Mouse (Mus musculus): ENCODE measurements around the gene Suclg2. TPM values are rescaled to one million over a fixed set of nuclear protein-coding genes. Genes with fewer than 3 reads are reported as not detected.

The Suclg2 gene
- polyA plus RNA-seq, 1 experiment from 2014 or later, result 57.5 TPM

DNA sequence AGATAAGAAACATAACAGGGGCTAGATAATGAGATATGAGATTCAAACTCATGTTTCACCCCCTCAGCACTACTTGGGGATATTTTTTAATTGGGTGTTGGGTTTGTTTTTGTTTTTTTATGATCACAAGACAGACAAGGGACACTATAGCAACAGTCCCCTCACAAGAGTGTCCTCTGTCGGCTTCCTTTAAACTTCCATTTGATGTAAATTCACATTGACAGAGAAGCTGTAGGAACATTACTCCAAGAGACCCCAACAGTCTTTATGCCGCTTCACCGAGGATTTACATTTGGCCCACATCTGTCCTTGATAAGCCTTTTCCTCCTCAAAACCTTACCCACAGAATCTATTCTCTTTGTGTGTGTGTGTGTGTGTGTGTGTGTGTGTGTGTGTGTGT lies 1.2 kb upstream of the Suclg2 start:
- Histone ChIP-seq H3K4me1 (ENCODE audit: control insufficient read depth, insufficient read depth, low read length) (peaks cover 3% of the 10 kb centered on the region; the same call in 1 of the 2 replicates), H3K9ac (ENCODE audit: low read depth, low read length) (no peak overlapping the region), H3K9me3 (ENCODE audit: control insufficient read depth, low read length) (no peaks in the 10 kb centered on the region), H3K27me3 (replicated peaks; ENCODE audit: control insufficient read depth, insufficient read depth, low read length) (no peaks in the 10 kb centered on the region), H3K36me3 (ENCODE audit: control insufficient read depth, insufficient read depth, low read length) (no peaks in the 10 kb centered on the region), H3K4me2 (ENCODE audit: low read depth, low read length) (no peak overlapping the region), H3K27ac (replicated peaks; ENCODE audit: low read depth, low read length) (no peak overlapping the region), H3K4me3 (ENCODE audit: low read depth, low read length) (no peak overlapping the region)
- WGBS, result 51% methylated on average over 3 of the region's 3 CpGs
- ATAC-seq (ENCODE audit: low read depth) (no peak), DNase-seq (ENCODE audit: low spot score) (no peak)

GRCm38 (mm10) chr6:95718969-95719333 lies 351 bp upstream of the Suclg2 start:
- Histone ChIP-seq H3K27me3 (replicated peaks; ENCODE audit: control insufficient read depth, insufficient read depth, low read length) (no peaks in the 10 kb centered on the region), H3K4me1 (ENCODE audit: control insufficient read depth, insufficient read depth, low read length) (peaks cover 3% of the 10 kb centered on the region; the same call in 1 of the 2 replicates), H3K27ac (replicated peaks; ENCODE audit: low read depth, low read length) (no peak overlapping the region), H3K9ac (ENCODE audit: low read depth, low read length) (peak overlapping the region; percentile 95), H3K36me3 (ENCODE audit: control insufficient read depth, insufficient read depth, low read length) (no peaks in the 10 kb centered on the region), H3K4me2 (ENCODE audit: low read depth, low read length) (peak overlapping the region; percentile 84), H3K9me3 (ENCODE audit: control insufficient read depth, low read length) (no peaks in the 10 kb centered on the region), H3K4me3 (ENCODE audit: low read depth, low read length) (peak overlapping the region; percentile 89)
- ATAC-seq (ENCODE audit: low read depth), result peak; percentile 31; the same call in 1 of the 2 replicates
- WGBS, result 0% methylated on average over 1 of the region's 1 CpGs
- DNase-seq (ENCODE audit: low spot score), result no peak

GRCm38 (mm10) chr6:95717071-95717470 lies 1.5 kb downstream of the Suclg2 start:
- peaks cover 7% of the 10 kb centered on the region for H3K4me1 ChIP-seq (ENCODE audit: control insufficient read depth, insufficient read depth, low read length)
- no peaks in the 10 kb centered on the region for H3K36me3 ChIP-seq (ENCODE audit: control insufficient read depth, insufficient read depth, low read length)
- H3K4me3 ChIP-seq (ENCODE audit: low read depth, low read length), result no peak overlapping the region
- H3K4me2 ChIP-seq (ENCODE audit: low read depth, low read length), result peak overlapping the region; percentile 84; the same call in 1 of the 2 replicates
- WGBS, result 80% methylated on average over 3 of the region's 3 CpGs
- H3K27me3 ChIP-seq (replicated peaks; ENCODE audit: control insufficient read depth, insufficient read depth, low read length), result no peaks in the 10 kb centered on the region
- ATAC-seq (ENCODE audit: low read depth), result no peak
- H3K27ac ChIP-seq (replicated peaks; ENCODE audit: low read depth, low read length), result no peak overlapping the region
- DNase-seq (ENCODE audit: low spot score), result no peak
- no peaks in the 10 kb centered on the region for H3K9me3 ChIP-seq (ENCODE audit: control insufficient read depth, low read length)
- H3K9ac ChIP-seq (ENCODE audit: low read depth, low read length), result no peak overlapping the region

DNA sequence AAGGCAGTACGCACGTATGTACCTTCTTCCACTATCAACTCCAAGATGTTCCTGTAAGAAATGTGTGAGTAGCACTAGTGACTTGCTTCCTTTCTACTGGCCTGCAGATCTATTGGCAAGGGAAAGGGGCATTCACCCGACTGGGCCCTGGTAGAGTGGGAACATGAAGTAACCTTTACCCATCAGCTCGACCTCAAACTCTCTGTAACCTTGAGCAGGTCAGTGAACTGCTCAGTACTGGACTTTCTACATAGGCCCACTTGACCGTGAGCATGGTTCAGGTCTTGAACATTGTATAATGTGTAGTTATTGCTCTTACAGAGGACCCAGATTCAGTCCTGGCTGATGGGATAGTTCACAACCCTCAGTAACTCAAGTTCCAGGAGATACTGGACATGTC lies 2.1 kb downstream of the Suclg2 start:
- DNase-seq (ENCODE audit: low spot score) (no peak), ATAC-seq (ENCODE audit: low read depth) (no peak)
- Histone ChIP-seq H3K27ac (replicated peaks; ENCODE audit: low read depth, low read length) (no peak overlapping the region), H3K27me3 (replicated peaks; ENCODE audit: control insufficient read depth, insufficient read depth, low read length) (no peaks in the 10 kb centered on the region), H3K4me1 (ENCODE audit: control insufficient read depth, insufficient read depth, low read length) (peaks cover 7% of the 10 kb centered on the region), H3K36me3 (ENCODE audit: control insufficient read depth, insufficient read depth, low read length) (no peaks in the 10 kb centered on the region), H3K4me2 (ENCODE audit: low read depth, low read length) (no peak overlapping the region), H3K9me3 (ENCODE audit: control insufficient read depth, low read length) (no peaks in the 10 kb centered on the region), H3K4me3 (ENCODE audit: low read depth, low read length) (no peak overlapping the region), H3K9ac (ENCODE audit: low read depth, low read length) (no peak overlapping the region)
- 89% methylated on average over 5 of the region's 5 CpGs for WGBS

DNA sequence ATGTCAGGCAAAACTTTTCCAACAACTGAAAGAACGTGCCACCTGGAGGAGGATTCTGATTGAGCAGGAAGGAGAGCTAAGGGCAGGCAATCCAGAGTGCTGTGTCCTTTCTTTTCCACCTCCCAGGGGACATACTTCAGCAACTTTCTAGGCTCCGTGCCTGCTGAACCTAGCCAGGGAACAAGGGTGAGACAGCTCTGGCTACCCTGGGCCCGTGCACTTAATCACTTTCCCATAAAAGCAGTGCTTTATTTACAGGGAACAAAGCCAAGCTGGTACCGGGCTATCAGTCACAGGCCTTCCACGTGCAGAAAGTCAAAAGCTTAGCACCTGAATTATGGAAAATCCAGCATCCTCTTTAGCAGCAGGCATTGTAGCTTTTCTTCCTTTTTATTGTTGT lies 5.4 kb downstream of the Suclg2 start:
- Histone ChIP-seq H3K9me3 (ENCODE audit: control insufficient read depth, low read length) (no peaks in the 10 kb centered on the region), H3K27ac (replicated peaks; ENCODE audit: low read depth, low read length) (no peak overlapping the region), H3K36me3 (ENCODE audit: control insufficient read depth, insufficient read depth, low read length) (no peaks in the 10 kb centered on the region), H3K4me1 (ENCODE audit: control insufficient read depth, insufficient read depth, low read length) (peaks cover 3% of the 10 kb centered on the region; the same call in 1 of the 2 replicates), H3K9ac (ENCODE audit: low read depth, low read length) (no peak overlapping the region), H3K4me3 (ENCODE audit: low read depth, low read length) (no peak overlapping the region), H3K27me3 (replicated peaks; ENCODE audit: control insufficient read depth, insufficient read depth, low read length) (no peaks in the 10 kb centered on the region), H3K4me2 (ENCODE audit: low read depth, low read length) (no peak overlapping the region)
- DNase-seq (ENCODE audit: low spot score), result no peak
- no peak for ATAC-seq (ENCODE audit: low read depth)
- WGBS, result 28% methylated on average over 5 of the region's 5 CpGs

DNA sequence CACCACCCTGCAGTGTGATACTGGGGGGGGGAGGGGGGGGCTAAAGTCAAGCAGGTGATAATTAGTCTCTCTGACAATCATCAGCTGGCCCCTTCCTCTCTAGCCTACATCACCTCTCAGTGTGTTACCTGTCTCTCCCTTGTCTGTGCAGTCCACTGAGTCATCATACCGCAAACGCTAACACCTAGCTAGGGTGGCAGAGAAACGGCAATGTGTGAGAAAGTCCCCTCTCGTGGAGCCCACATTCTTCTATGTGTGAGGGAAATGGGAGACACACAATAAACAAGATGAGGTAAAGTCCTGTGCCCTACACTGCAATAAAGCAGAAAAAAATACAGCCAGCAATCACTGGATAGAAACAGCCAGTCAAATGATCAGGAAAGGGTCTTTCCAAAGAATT lies 6.5 kb downstream of the Suclg2 start:
- Histone ChIP-seq H3K27me3 (replicated peaks; ENCODE audit: control insufficient read depth, insufficient read depth, low read length) (no peaks in the 10 kb centered on the region), H3K27ac (replicated peaks; ENCODE audit: low read depth, low read length) (no peak overlapping the region), H3K9ac (ENCODE audit: low read depth, low read length) (no peak overlapping the region), H3K4me1 (ENCODE audit: control insufficient read depth, insufficient read depth, low read length) (peaks cover 3% of the 10 kb centered on the region; the same call in 1 of the 2 replicates), H3K9me3 (ENCODE audit: control insufficient read depth, low read length) (no peaks in the 10 kb centered on the region), H3K4me2 (ENCODE audit: low read depth, low read length) (no peak overlapping the region), H3K36me3 (ENCODE audit: control insufficient read depth, insufficient read depth, low read length) (no peaks in the 10 kb centered on the region), H3K4me3 (ENCODE audit: low read depth, low read length) (no peak overlapping the region)
- ATAC-seq (ENCODE audit: low read depth) (no peak), DNase-seq (ENCODE audit: low spot score) (no peak)
- WGBS, result 83% methylated on average over 4 of the region's 4 CpGs

GRCm38 (mm10) chr6:95711671-95712070 lies 6.9 kb downstream of the Suclg2 start:
- H3K36me3 ChIP-seq (ENCODE audit: control insufficient read depth, insufficient read depth, low read length), result no peaks in the 10 kb centered on the region
- H3K27ac ChIP-seq (replicated peaks; ENCODE audit: low read depth, low read length), result no peak overlapping the region
- no peak overlapping the region for H3K4me3 ChIP-seq (ENCODE audit: low read depth, low read length)
- H3K27me3 ChIP-seq (replicated peaks; ENCODE audit: control insufficient read depth, insufficient read depth, low read length), result no peaks in the 10 kb centered on the region
- DNase-seq (ENCODE audit: low spot score), result no peak
- H3K9me3 ChIP-seq (ENCODE audit: control insufficient read depth, low read length), result no peaks in the 10 kb centered on the region
- no peak for ATAC-seq (ENCODE audit: low read depth)
- H3K4me2 ChIP-seq (ENCODE audit: low read depth, low read length), result no peak overlapping the region
- H3K4me1 ChIP-seq (ENCODE audit: control insufficient read depth, insufficient read depth, low read length), result peaks cover 3% of the 10 kb centered on the region; the same call in 1 of the 2 replicates
- WGBS, result 76% methylated on average over 3 of the region's 3 CpGs
- H3K9ac ChIP-seq (ENCODE audit: low read depth, low read length), result no peak overlapping the region

GRCm38 (mm10) chr6:95710886-95711285 lies 7.7 kb downstream of the Suclg2 start:
- H3K27ac ChIP-seq (replicated peaks; ENCODE audit: low read depth, low read length), result no peak overlapping the region
- no peak overlapping the region for H3K4me3 ChIP-seq (ENCODE audit: low read depth, low read length)
- H3K4me2 ChIP-seq (ENCODE audit: low read depth, low read length), result no peak overlapping the region
- no peak for ATAC-seq (ENCODE audit: low read depth)
- 80% methylated on average over 6 of the region's 6 CpGs for WGBS
- no peak overlapping the region for H3K9ac ChIP-seq (ENCODE audit: low read depth, low read length)
- DNase-seq (ENCODE audit: low spot score), result no peak
- no peaks in the 10 kb centered on the region for H3K9me3 ChIP-seq (ENCODE audit: control insufficient read depth, low read length)
- H3K36me3 ChIP-seq (ENCODE audit: control insufficient read depth, insufficient read depth, low read length), result no peaks in the 10 kb centered on the region
- peaks cover 3% of the 10 kb centered on the region; the same call in 1 of the 2 replicates for H3K4me1 ChIP-seq (ENCODE audit: control insufficient read depth, insufficient read depth, low read length)
- H3K27me3 ChIP-seq (replicated peaks; ENCODE audit: control insufficient read depth, insufficient read depth, low read length), result no peaks in the 10 kb centered on the region

DNA sequence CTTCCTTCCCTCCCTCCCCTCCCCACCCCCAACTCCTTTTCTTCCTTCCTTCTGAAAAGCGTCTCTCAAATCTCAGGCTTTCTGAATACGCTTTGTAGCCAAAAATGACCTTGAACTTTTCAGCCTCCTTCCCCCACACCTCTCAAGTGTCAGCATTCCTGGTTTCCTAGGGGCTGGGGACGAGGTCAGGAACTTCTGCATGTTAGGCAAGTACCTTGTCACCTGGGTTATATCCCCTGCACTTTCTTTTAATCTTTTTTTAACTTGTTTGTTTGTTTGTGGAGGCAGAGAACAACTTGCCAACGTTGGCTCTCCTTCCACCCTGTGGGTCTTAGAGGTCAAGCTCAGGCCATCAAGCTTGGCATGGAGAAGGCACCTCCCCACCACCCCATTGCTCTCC lies 9.1 kb downstream of the Suclg2 start:
- Histone ChIP-seq H3K4me2 (ENCODE audit: low read depth, low read length) (no peak overlapping the region), H3K4me3 (ENCODE audit: low read depth, low read length) (no peak overlapping the region), H3K9me3 (ENCODE audit: control insufficient read depth, low read length) (no peaks in the 10 kb centered on the region), H3K4me1 (ENCODE audit: control insufficient read depth, insufficient read depth, low read length) (peaks cover 3% of the 10 kb centered on the region; the same call in 1 of the 2 replicates), H3K27ac (replicated peaks; ENCODE audit: low read depth, low read length) (no peak overlapping the region), H3K9ac (ENCODE audit: low read depth, low read length) (no peak overlapping the region), H3K27me3 (replicated peaks; ENCODE audit: control insufficient read depth, insufficient read depth, low read length) (no peaks in the 10 kb centered on the region), H3K36me3 (ENCODE audit: control insufficient read depth, insufficient read depth, low read length) (no peaks in the 10 kb centered on the region)
- ATAC-seq (ENCODE audit: low read depth), result no peak
- DNase-seq (ENCODE audit: low spot score), result no peak
- WGBS, result 54% methylated on average over 4 of the region's 4 CpGs
